Mouse (Mus musculus) bone marrow, adult 2 months (tissue): ENCODE data around the gene Ifrd1. TPM values are rescaled to one million over a fixed set of nuclear protein-coding genes. Genes with fewer than 3 reads are reported as not detected.

Experiments used
- H3K27ac ChIP-seq: fragments of 200-500 bp; 2 replicates; pipeline ENCODE4 v1.5.1; 2012; ENCODE audit warnings: low read depth, mild to moderate bottlenecking, control low read depth, inconsistent platforms, low read length; ENCODE audit not compliant: control insufficient read depth, poor library complexity, insufficient read depth
- H3K4me1 ChIP-seq: fragments of 200-500 bp; 2 replicates; pipeline ENCODE4 v1.6.1; 2011; ENCODE audit warnings: low read length; ENCODE audit not compliant: control insufficient read depth, insufficient read depth
- H3K4me3 ChIP-seq: fragments of 200-500 bp; replicated peaks from 2 replicates; pipeline ENCODE3; 2011; ENCODE audit warnings: mild to moderate bottlenecking, low read depth, low read length, control low read depth; ENCODE audit not compliant: control insufficient read depth
- CTCF ChIP-seq: fragments of 200-500 bp; IDR thresholded peaks from 2 replicates; pipeline ENCODE4 v1.5.1; 2011; ENCODE audit warnings: low read length, control low read depth; ENCODE audit not compliant: control insufficient read depth, insufficient read depth
- POLR2A ChIP-seq: fragments of 200-500 bp; IDR thresholded peaks from 2 replicates; pipeline ENCODE4 v1.6.1; 2011; ENCODE audit warnings: low read depth, mild to moderate bottlenecking, control low read depth, low read length, borderline replicate concordance; ENCODE audit not compliant: control insufficient read depth
- WGBS: fragments of 180-500 bp; shearing (Covaris S2); methylation state at CpG from one replicate; pipeline ENCODE4 v1.1.7; 2018; 5-methylcytosine and 5-hydroxymethylcytosine counted together
- polyA plus RNA-seq: library from polyadenylated mRNA; stranded (reverse); fragments of >200 nt; gene quantifications from 2 replicates; pipeline ENCODE4 v1.2.4, GENCODE M21; 2011; ENCODE audit warnings: low replicate concordance; ENCODE audit not compliant: missing spikeins, insufficient read depth, insufficient read length

Gene Ifrd1
- polyA plus RNA-seq, 1 experiment = 86.5 TPM

- peaks cover 1% of the 10 kb centered on the region; the same call in 1 of the 2 replicates for H3K4me1 ChIP-seq
- 41% methylated on average over 2 of the region's 2 CpGs for WGBS
- TF ChIP-seq POLR2A = no peak
- no peak overlapping the region for H3K27ac ChIP-seq
- no peak overlapping the region for H3K4me3 ChIP-seq
Measured at GRCm38 (mm10) chr12:40218430-40218945, 29.8 kb downstream of the Ifrd1 start.

- WGBS = 79% methylated on average over 2 of the region's 2 CpGs
- TF ChIP-seq CTCF = no peak
- no peak for TF ChIP-seq POLR2A
- Histone ChIP-seq H3K27ac (no peak overlapping the region), H3K4me1 (peaks cover 1% of the 10 kb centered on the region; the same call in 1 of the 2 replicates), H3K4me3 (no peak overlapping the region)
Measured at GRCm38 (mm10) chr12:40217776-40218175, 30.5 kb downstream of the Ifrd1 start.

DNA sequence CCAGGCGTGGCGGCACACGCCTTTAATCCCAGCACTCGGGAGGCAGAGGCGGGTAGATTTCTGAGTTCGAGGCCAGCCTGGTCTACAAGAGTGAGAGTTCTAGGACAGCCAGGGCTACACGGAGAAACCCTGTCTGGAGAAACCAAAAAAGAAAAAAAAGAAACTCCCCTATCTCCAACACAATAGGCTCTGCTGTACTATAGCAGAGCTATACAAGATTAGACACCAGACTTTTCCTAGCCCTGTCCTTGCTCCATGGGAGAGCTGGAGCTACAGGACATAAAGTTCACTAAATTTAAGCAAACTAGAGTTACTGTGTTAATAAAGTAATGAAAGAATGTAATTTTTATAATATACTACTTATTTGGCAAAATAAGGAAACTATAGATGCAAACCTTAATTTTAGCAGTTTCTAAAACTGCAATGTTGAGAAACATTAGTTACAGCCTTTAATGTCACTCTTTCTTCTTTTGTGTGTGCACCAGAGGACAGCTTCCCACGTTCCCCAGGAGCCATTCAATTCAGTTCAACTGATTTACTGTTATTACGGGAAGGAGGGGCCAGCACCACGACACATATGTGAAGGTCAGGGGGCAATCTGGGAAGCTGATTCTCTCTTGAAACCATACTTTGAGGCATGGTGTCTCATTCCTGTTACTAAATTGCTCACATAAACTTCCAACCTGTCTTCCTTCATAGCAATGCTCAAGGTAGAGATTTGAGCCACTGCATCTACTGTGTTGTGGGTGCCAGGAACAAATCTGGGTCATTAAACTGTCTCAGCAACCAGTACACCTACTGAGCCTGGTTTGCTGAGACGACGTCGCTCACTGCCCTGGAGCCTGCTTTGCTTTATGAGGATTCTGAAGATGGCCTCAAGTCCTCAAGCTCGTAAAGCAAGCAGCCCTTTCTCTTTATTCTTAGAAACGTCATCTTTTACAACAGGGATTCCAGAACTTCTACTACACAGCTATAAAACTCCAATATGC, 33.1 kb downstream of the Ifrd1 start:
- 90% methylated on average over 15 of the region's 15 CpGs for WGBS
- Histone ChIP-seq H3K27ac (no peak overlapping the region), H3K4me3 (no peak overlapping the region), H3K4me1 (peaks cover under 1% of the 10 kb centered on the region; the same call in 1 of the 2 replicates)
- TF ChIP-seq CTCF (no peak), POLR2A (no peak)

- no peaks in the 10 kb centered on the region for H3K4me1 ChIP-seq
- WGBS = 88% methylated on average over 3 of the region's 3 CpGs
- no peak overlapping the region for H3K27ac ChIP-seq
- H3K4me3 ChIP-seq = no peak overlapping the region
- no peak for TF ChIP-seq POLR2A
- no peak for TF ChIP-seq CTCF
Measured at GRCm38 (mm10) chr12:40209049-40209448, 39.3 kb downstream of the Ifrd1 start.

DNA sequence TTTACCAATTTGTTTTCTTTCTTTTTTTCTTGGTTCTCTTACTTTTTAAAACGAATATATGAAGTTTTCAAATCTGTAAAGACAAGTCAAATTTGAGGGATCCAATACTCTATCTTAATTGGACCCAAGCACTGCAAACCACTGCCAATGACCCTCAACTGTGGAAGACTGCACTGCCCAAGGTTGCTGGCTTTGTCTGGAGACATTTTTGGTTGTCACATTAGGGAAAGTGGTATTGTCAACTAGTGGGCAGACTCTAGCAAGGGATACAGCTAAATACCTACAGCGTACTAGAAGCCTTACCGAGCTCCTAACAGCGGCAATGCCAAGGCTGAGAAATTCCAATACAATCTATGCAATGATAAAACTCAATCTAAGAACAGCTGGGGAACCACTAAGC, 40.4 kb downstream of the Ifrd1 start:
- WGBS = 89% methylated on average over 4 of the region's 4 CpGs
- H3K27ac ChIP-seq = no peak overlapping the region
- TF ChIP-seq POLR2A (no peak), CTCF (no peak)

DNA sequence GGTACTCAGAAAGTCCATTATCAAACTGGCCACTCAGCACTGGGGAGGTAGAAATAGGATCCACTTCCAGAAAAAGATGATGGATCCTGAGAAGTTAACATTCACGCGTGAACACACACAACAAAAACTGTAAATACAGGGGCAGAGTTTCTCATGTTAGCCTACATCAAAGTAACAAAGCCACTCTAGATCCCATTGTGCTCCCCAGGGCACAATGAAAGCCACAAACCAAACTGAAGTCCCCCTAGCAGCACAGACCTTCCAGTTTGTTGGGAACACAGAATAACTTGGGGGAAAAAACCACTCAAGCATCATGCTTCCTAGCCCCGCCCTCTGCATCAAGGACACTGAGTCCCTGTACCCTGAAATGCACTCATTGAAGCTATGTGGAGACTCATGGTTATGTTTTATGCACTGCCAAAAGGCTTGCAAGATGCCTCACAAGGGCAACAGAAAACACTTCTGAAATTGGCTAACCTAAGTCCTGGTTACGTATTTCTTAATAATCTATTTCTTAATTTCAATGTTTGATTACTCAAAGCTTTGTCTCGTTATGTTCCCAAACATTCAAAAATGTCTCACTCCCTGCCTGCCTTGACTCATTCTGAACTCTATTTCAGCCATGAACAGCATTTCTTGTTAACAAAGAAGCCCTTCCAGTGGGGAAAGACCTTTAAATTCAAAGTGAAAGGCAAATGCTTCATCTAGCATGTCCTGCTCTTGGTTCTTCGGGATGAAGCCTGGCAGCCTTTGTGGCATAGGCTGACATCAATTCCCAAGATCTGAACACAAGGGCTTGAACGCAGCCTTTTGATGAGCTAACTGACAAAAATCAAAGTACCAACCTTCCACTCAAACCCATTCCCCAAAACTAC, 45.9 kb downstream of the Ifrd1 start:
- peaks cover 1% of the 10 kb centered on the region for H3K4me1 ChIP-seq
- no peak overlapping the region for H3K4me3 ChIP-seq
- no peak overlapping the region for H3K27ac ChIP-seq
- WGBS = 83% methylated on average over 7 of the region's 7 CpGs
- TF ChIP-seq CTCF = no peak
- TF ChIP-seq POLR2A = no peak

More for the DNA sequence above, 40.4 kb downstream of the Ifrd1 start:
- H3K4me3 ChIP-seq = no peak overlapping the region
- no peaks in the 10 kb centered on the region for H3K4me1 ChIP-seq

DNA sequence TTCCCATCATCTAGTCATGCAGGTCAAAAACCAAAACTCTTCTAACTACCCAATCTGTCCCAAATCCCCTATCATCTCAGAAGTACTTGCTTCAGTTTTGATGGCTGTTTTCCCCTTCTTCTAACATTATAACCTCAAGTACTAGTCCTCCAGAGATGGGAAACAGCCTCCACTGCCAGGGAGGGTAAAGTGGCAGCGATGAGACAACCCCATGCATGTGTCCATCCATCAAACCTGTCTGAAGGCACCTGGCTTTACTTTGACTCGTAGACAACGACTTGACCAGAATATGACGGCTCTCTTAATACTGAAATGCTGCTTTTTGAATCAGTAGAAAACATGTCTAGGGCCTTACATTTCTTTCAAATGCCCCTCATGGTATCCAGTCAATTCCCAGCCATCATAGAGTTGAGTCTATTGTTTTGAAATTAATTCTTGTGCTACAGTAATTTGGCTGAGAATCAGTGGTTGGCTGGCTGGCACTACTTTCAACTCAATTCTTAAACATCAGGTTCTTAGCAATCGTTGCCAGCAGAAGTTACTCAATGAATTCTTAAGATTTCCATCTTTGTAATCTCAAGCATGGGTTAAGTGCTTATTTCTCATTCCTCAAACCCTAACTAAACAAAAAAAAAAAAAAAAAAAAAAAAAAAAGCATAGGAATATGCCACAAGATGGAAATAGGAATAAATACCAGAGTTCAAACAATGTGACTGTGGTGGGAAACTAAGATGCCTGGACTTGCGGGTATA, 47.6 kb downstream of the Ifrd1 start:
- WGBS = 84% methylated on average over 6 of the region's 6 CpGs
- peaks cover 1% of the 10 kb centered on the region for H3K4me1 ChIP-seq
- no peak overlapping the region for H3K4me3 ChIP-seq
- TF ChIP-seq POLR2A (no peak), CTCF (no peak)
- no peak overlapping the region for H3K27ac ChIP-seq
